ENCODE assay signal across 8 mouse cellular contexts in the genomic region with DNA sequence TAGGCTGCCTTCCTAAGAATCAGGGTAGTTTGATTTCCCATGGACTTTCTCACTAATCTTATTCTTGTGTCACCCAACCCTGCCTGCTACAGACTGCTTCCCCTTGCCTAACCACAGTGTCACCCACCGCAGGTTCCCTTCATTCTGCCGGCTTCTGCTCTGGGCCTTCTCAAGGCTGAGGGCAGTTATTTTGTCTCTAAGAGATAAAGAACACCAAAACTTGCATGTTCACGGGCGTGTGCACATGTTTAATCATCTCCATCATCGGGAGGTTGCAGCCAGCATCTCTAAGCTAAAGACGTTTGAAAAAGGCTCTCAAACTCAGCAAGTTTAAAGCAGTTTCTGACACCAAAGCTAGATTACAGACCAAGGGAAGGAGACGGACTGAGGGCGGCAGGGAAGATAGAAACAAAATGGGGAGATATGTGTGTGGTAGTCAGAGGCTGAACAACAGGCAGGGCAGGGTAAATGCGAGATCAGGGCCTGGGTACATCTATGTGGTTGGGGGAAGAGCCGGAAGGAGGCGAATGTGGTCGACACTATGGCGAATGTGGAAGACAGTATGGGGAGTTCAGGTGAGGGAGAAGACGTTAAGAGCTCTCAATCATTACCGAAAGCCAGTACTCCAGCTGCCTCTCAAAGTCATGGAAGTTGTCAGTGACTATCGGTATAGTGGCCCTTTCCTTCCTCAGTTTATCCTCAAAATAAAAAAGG. TPM values are rescaled to one million over a fixed set of nuclear protein-coding genes. Genes with fewer than 3 reads are reported as not detected.
DNase-seq lines count a peak whose midpoint lies in the region; ATAC-seq lines count a peak whose summit lies in the region.

No protein-coding gene starts in this region.

- H3K27ac ChIP-seq in heart, embryonic 14.5 days (replicated peaks in 1 of 2; ENCODE audit: control insufficient read depth in 1 of 2, insufficient read depth in 1 of 2, low read depth in 2 of 2, low read length in 2 of 2), result peak overlapping the region; percentile 93 to 95; a peak in 3 of 4 replicates
- no peak overlapping the region for H3K27ac ChIP-seq in embryonic facial prominence, embryonic 11.5 days (replicated peaks; ENCODE audit: low read depth, low read length)
- no peak overlapping the region; the same call in 1 of the 2 replicates for H3K27ac ChIP-seq in midbrain, embryonic 12.5 days (replicated peaks)

- no peak for ATAC-seq in heart, embryonic 14.5 days (ENCODE audit: insufficient number of reproducible peaks, insufficient read depth, low FRiP score, low read depth)
- no peak for ATAC-seq in embryonic facial prominence, embryonic 11.5 days (replicated peaks; ENCODE audit: insufficient number of reproducible peaks, low FRiP score, low TSS enrichment, low read depth)
- no peak for ATAC-seq in midbrain, embryonic 12.5 days (ENCODE audit: low FRiP score, low read depth)

- H3K9me3 ChIP-seq in heart, embryonic 14.5 days (ENCODE audit: control insufficient read depth, low read length), result no peaks in the 10 kb centered on the region
- H3K9me3 ChIP-seq in embryonic facial prominence, embryonic 11.5 days (replicated peaks; ENCODE audit: control insufficient read depth, low read length), result no peaks in the 10 kb centered on the region
- H3K9me3 ChIP-seq in midbrain, embryonic 12.5 days, result no peaks in the 10 kb centered on the region

- peaks cover 33 to 52% of the 10 kb centered on the region in 2 experiments for H3K4me1 ChIP-seq in heart, embryonic 14.5 days (ENCODE audit: control insufficient read depth in 2 of 2, insufficient read depth in 2 of 2, low read length in 2 of 2)
- peaks cover 4% of the 10 kb centered on the region for H3K4me1 ChIP-seq in embryonic facial prominence, embryonic 11.5 days (ENCODE audit: control insufficient read depth, insufficient read depth, low read length)
- peaks cover 43% of the 10 kb centered on the region for H3K4me1 ChIP-seq in midbrain, embryonic 12.5 days

- peak overlapping the region; percentile 86 for H3K9ac ChIP-seq in heart, embryonic 14.5 days (ENCODE audit: low read length)
- peak overlapping the region; percentile 80 for H3K9ac ChIP-seq in embryonic facial prominence, embryonic 11.5 days (replicated peaks; ENCODE audit: low read length)
- peak overlapping the region; percentile 81 for H3K9ac ChIP-seq in midbrain, embryonic 12.5 days (replicated peaks)

- 17% methylated on average over 16 of the region's 16 CpGs for WGBS in heart, embryonic 14.5 days
- WGBS in embryonic facial prominence, embryonic 11.5 days, result 26% methylated on average over 16 of the region's 16 CpGs
- 32% methylated on average over 16 of the region's 16 CpGs for WGBS in midbrain, embryonic 12.5 days

- peak overlapping the region; percentile 83 for H3K4me2 ChIP-seq in heart, embryonic 14.5 days (ENCODE audit: low read length)
- peak overlapping the region; percentile 78 for H3K4me2 ChIP-seq in embryonic facial prominence, embryonic 11.5 days (ENCODE audit: low read depth, low read length)
- peak overlapping the region; percentile 81 for H3K4me2 ChIP-seq in midbrain, embryonic 12.5 days (replicated peaks)

- no peak for DNase-seq in heart, adult 9 months (ENCODE audit: low spot score in 2 of 2)
- DNase-seq in embryonic facial prominence, embryonic 11.5 days (ENCODE audit: low spot score), result no peak
- peak; percentile 76 for DNase-seq in induced T-regulatory cell, adult 2 months (ENCODE audit: low read depth)
- DNase-seq in thymus, postnatal 14 days, result peak; percentile 63
- DNase-seq in adrenal gland, postnatal 36 days, result no peak
- no peak for DNase-seq in frontal cortex, postnatal 10 days (ENCODE audit: low spot score in 2 of 2)

- H3K36me3 ChIP-seq in heart, embryonic 14.5 days (ENCODE audit: control insufficient read depth, insufficient read depth, low read length), result no peaks in the 10 kb centered on the region
- no peaks in the 10 kb centered on the region for H3K36me3 ChIP-seq in embryonic facial prominence, embryonic 11.5 days (replicated peaks; ENCODE audit: control insufficient read depth, insufficient read depth, low read depth, low read length)
- H3K36me3 ChIP-seq in midbrain, embryonic 12.5 days, result no peaks in the 10 kb centered on the region

- H3K27me3 ChIP-seq in heart, embryonic 14.5 days (ENCODE audit: control insufficient read depth, insufficient read depth, low read length), result no peaks in the 10 kb centered on the region
- no peaks in the 10 kb centered on the region for H3K27me3 ChIP-seq in embryonic facial prominence, embryonic 11.5 days (ENCODE audit: control insufficient read depth, insufficient read depth, low read length)
- no peaks in the 10 kb centered on the region for H3K27me3 ChIP-seq in midbrain, embryonic 12.5 days

- H3K4me3 ChIP-seq in heart, embryonic 14.5 days (ENCODE audit: control insufficient read depth in 1 of 2, insufficient read depth in 1 of 2, low read depth in 1 of 2, low read length in 2 of 2), result peak overlapping the region; percentile 80 to 95
- H3K4me3 ChIP-seq in embryonic facial prominence, embryonic 11.5 days (ENCODE audit: low read depth, low read length), result peak overlapping the region; percentile 81
- peak overlapping the region; percentile 81 for H3K4me3 ChIP-seq in midbrain, embryonic 12.5 days

RNA-seq across cellular contexts. Expression of a gene that starts 7.0 kb away (rescaled TPM):
- polyA plus RNA-seq in heart, embryonic 14.5 days (2014; fragmentation: Nextera tagmentation; extraction: Ambion mirVana), result 43.8 and 46.2 TPM in 2 replicates
- 48.6 and 51.0 TPM in 2 replicates for polyA plus RNA-seq in embryonic facial prominence, embryonic 11.5 days (2014; fragmentation: Nextera tagmentation; extraction: Ambion mirVana)
- polyA plus RNA-seq in midbrain, embryonic 12.5 days (2016; fragmentation: Nextera tagmentation; extraction: Ambion mirVana), result 21.6 and 27.0 TPM in 2 replicates
- total RNA-seq in adrenal gland, postnatal 36 days (2021), result 10 to 100 TPM; 53.8 to 55.6 TPM

RNA-seq across cellular contexts. Expression of a gene that starts 18.8 kb away (rescaled TPM):
- polyA plus RNA-seq in heart, embryonic 14.5 days (2014; fragmentation: Nextera tagmentation; extraction: Ambion mirVana), result 13.1 and 15.0 TPM in 2 replicates
- 10.6 and 11.1 TPM in 2 replicates for polyA plus RNA-seq in embryonic facial prominence, embryonic 11.5 days (2014; fragmentation: Nextera tagmentation; extraction: Ambion mirVana)
- 14.7 and 16.2 TPM in 2 replicates for polyA plus RNA-seq in midbrain, embryonic 12.5 days (2016; fragmentation: Nextera tagmentation; extraction: Ambion mirVana)
- 10 to 100 TPM; 63.5 to 73.1 TPM for total RNA-seq in adrenal gland, postnatal 36 days (2021)

RNA-seq across cellular contexts. Expression of a gene that starts 38.8 kb away (rescaled TPM):
- 63.5 and 70.1 TPM in 2 replicates for polyA plus RNA-seq in heart, embryonic 14.5 days (2014; fragmentation: Nextera tagmentation; extraction: Ambion mirVana)
- polyA plus RNA-seq in embryonic facial prominence, embryonic 11.5 days (2014; fragmentation: Nextera tagmentation; extraction: Ambion mirVana), result 70.1 and 73.5 TPM in 2 replicates
- polyA plus RNA-seq in midbrain, embryonic 12.5 days (2016; fragmentation: Nextera tagmentation; extraction: Ambion mirVana), result 49.9 and 50.1 TPM in 2 replicates
- 100 to 1,000 TPM in 1 of 2 experiments, 10 to 100 TPM in 1; 64.1 to 103 TPM for total RNA-seq in adrenal gland, postnatal 36 days (2021)

RNA-seq across cellular contexts. Expression of a gene that starts 38.9 kb away (rescaled TPM):
- polyA plus RNA-seq in heart, embryonic 14.5 days (2014; fragmentation: Nextera tagmentation; extraction: Ambion mirVana), result 27.3 and 27.6 TPM in 2 replicates
- 47.9 and 49.0 TPM in 2 replicates for polyA plus RNA-seq in embryonic facial prominence, embryonic 11.5 days (2014; fragmentation: Nextera tagmentation; extraction: Ambion mirVana)
- 43.3 and 45.8 TPM in 2 replicates for polyA plus RNA-seq in midbrain, embryonic 12.5 days (2016; fragmentation: Nextera tagmentation; extraction: Ambion mirVana)
- total RNA-seq in adrenal gland, postnatal 36 days (2021), result 10 to 100 TPM; 61.1 to 78.2 TPM

Comparison
In these comparisons a context has a peak if more than half of its experiments do, and no peak if none do; other contexts are left out.
1. H3K27ac ChIP-seq: peak in heart, embryonic 14.5 days (2 of 2); none in embryonic facial prominence, embryonic 11.5 days (single experiment) and midbrain, embryonic 12.5 days (single experiment).
2. DNase-seq: peak in induced T-regulatory cell, adult 2 months (single experiment) and thymus, postnatal 14 days (single experiment); none in heart, adult 9 months (0 of 2), embryonic facial prominence, embryonic 11.5 days (single experiment), adrenal gland, postnatal 36 days (0 of 2) and frontal cortex, postnatal 10 days (0 of 2).
3. Peak in every context shown above with its lines, with median percentiles within 50 percentile points of each other: H3K4me2 ChIP-seq, H3K4me3 ChIP-seq and H3K9ac ChIP-seq.